Mouse (Mus musculus) stomach, postnatal 0 days (tissue): ENCODE results near the gene Mia.

Experiments
- CTCF ChIP-seq: IDR thresholded peaks from 2 replicates; pipeline ENCODE4 v1.5.1; 2016; ENCODE audit warnings: antibody characterized with exemption, low read depth, mild to moderate bottlenecking, moderate library complexity
- EP300 ChIP-seq: optimal IDR thresholded peaks from 2 replicates; pipeline ENCODE3; 2016; ENCODE audit warnings: antibody characterized with exemption

GRCm38 (mm10) chr7:27156005-27156404 lies 25.0 kb downstream of the Mia start:
- TF ChIP-seq CTCF: no peak
- no peak for TF ChIP-seq EP300
